Mouse (Mus musculus): ENCODE results near the gene Bdkrb2.

DNA sequence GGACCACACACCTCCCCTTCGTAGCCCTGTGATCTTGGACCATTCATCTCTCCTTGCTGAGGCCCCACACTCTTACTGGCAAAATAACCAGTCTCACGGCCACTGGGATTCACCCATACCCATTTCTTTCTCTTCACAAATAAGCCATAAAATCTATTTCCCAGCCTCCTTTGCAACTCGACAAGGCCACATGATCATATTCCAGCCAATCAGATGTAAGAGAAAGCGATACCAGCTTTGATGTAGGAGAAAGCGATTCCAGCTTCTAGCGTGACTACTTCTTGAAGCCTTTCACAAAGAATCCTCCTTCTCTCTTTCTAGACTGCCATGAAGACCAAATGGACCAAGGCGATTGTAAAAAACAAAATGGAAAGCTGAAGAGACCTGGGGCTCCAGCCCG lies 19.9 kb upstream of the Bdkrb2 start:
- TF ChIP-seq CTCF (IDR thresholded peaks at IDR 0.05; ENCODE audit: extremely low read depth, insufficient read length, insufficient replicate concordance, low read depth, low read length) (no peak), POLR2A (IDR thresholded peaks at IDR 0.05; ENCODE audit: low read depth, low read length) (no peak)

All from small intestine, adult 2 months (tissue).